Comparison of ENCODE assay signal across 8 mouse cellular contexts in genomic region chr15:89123595-89123994, GRCm38 (mm10). TPM values are rescaled to one million over a fixed set of nuclear protein-coding genes. Genes with fewer than 3 reads are reported as not detected.
DNase-seq lines count a peak whose midpoint lies in the region; ATAC-seq and TF ChIP-seq lines count a peak whose summit lies in the region.

No protein-coding gene starts in this region.

- H3K9me3 ChIP-seq in hindbrain, embryonic 11.5 days (ENCODE audit: control insufficient read depth, low read length) = no peaks in the 10 kb centered on the region
- H3K9me3 ChIP-seq in liver, embryonic 15.5 days (replicated peaks) = no peaks in the 10 kb centered on the region

- no peak for TF ChIP-seq POLR2A in heart, adult 2 months (IDR thresholded peaks at IDR 0.05; ENCODE audit: insufficient read depth, low read depth, low read length)

- no peak for TF ChIP-seq EP300 in heart, adult 2 months (IDR thresholded peaks at IDR 0.05; ENCODE audit: insufficient read depth, low read depth, low read length)

- ATAC-seq in hindbrain, embryonic 11.5 days (ENCODE audit: low FRiP score) = no peak
- ATAC-seq in liver, embryonic 15.5 days (ENCODE audit: insufficient read depth) = no peak

- peak overlapping the region; percentile 93 for H3K4me3 ChIP-seq in heart, adult 2 months
- H3K4me3 ChIP-seq in C2C12 (ENCODE audit: insufficient read depth, poor library complexity, severe bottlenecking) = peak overlapping the region; percentile 100
- H3K4me3 ChIP-seq in hindbrain, embryonic 11.5 days (ENCODE audit: low read depth, low read length) = peak overlapping the region; percentile 92
- peak overlapping the region; percentile 93 for H3K4me3 ChIP-seq in liver, embryonic 15.5 days (replicated peaks)

- no peaks in the 10 kb centered on the region for H3K36me3 ChIP-seq in heart, adult 2 months (ENCODE audit: control insufficient read depth, insufficient read depth, low read length)
- peaks cover 49% of the 10 kb centered on the region for H3K36me3 ChIP-seq in C2C12 (ENCODE audit: control insufficient read depth, insufficient read depth)
- no peaks in the 10 kb centered on the region for H3K36me3 ChIP-seq in hindbrain, embryonic 11.5 days (ENCODE audit: control insufficient read depth, insufficient read depth, low read length)
- peaks cover 23% of the 10 kb centered on the region for H3K36me3 ChIP-seq in liver, embryonic 15.5 days (replicated peaks)

- WGBS in heart, adult 2 months = 47% methylated on average over 11 of the region's 11 CpGs
- 31% methylated on average over 11 of the region's 11 CpGs for WGBS in hindbrain, embryonic 11.5 days
- WGBS in liver, embryonic 15.5 days (ENCODE audit: insufficient replicate concordance) = 40% methylated on average over 11 of the region's 11 CpGs

- H3K27me3 ChIP-seq in heart, adult 2 months (ENCODE audit: control insufficient read depth, insufficient read depth, low read length) = no peaks in the 10 kb centered on the region
- H3K27me3 ChIP-seq in C2C12 (ENCODE audit: control insufficient read depth, insufficient read depth, insufficient read length) = no peaks in the 10 kb centered on the region
- no peaks in the 10 kb centered on the region for H3K27me3 ChIP-seq in hindbrain, embryonic 11.5 days (ENCODE audit: control insufficient read depth, insufficient read depth, low read length)
- no peaks in the 10 kb centered on the region for H3K27me3 ChIP-seq in liver, embryonic 15.5 days

- DNase-seq in heart, adult 2 months = no peak
- no peak for DNase-seq in heart, postnatal 36 days
- peak; percentile 58 to 65 for DNase-seq in cerebellum, postnatal 36 days
- DNase-seq in hindbrain, embryonic 11.5 days (ENCODE audit: low spot score) = peak; percentile 62
- peak; percentile 47 to 61 for DNase-seq in right cerebral cortex, postnatal 36 days (ENCODE audit: low spot score in 2 of 2)
- no peak for DNase-seq in B cell, adult 2 months

- peaks cover 41% of the 10 kb centered on the region for H3K79me3 ChIP-seq in C2C12 (ENCODE audit: low read depth)

- peak overlapping the region; percentile 85 for H3K27ac ChIP-seq in heart, adult 2 months
- H3K27ac ChIP-seq in hindbrain, embryonic 11.5 days (ENCODE audit: low read depth, low read length) = peak overlapping the region; percentile 76
- H3K27ac ChIP-seq in liver, embryonic 15.5 days (replicated peaks) = peak overlapping the region; percentile 79

- intact Hi-C loops in heart, adult 2 months (cut with DNase I) = loop anchor here (2.0 to 5.0 kb wide), 2 partner anchors 17 to 34 kb away; partner anchors contain the start of gene Mapk12
- intact Hi-C loops in heart, postnatal 36 days (cut with DNase I) = loop anchor here (2.0 to 5.0 kb wide), 2 partner anchors 87 to 234 kb away; partner anchors contain the start of genes Lmf2, Ncaph2 and Ppp6r2

- peaks cover 4% of the 10 kb centered on the region; the same call in 1 of the 2 replicates for H3K79me2 ChIP-seq in heart, adult 2 months (replicated peaks; ENCODE audit: control insufficient read depth, insufficient read depth, low read length)
- peaks cover 60% of the 10 kb centered on the region for H3K79me2 ChIP-seq in C2C12 (ENCODE audit: control insufficient read depth, insufficient read depth)

- TF ChIP-seq CTCF in heart, adult 2 months (IDR thresholded peaks at IDR 0.05) = peak; percentile 18; the same call in 1 of the 2 replicates
- TF ChIP-seq CTCF in C2C12 (IDR thresholded peaks at IDR 0.05; ENCODE audit: control insufficient read depth, insufficient read depth, insufficient read length) = no peak

- peak overlapping the region; percentile 58 for H3K9ac ChIP-seq in heart, adult 2 months (ENCODE audit: low read depth, low read length)
- peak overlapping the region; percentile 82 for H3K9ac ChIP-seq in hindbrain, embryonic 11.5 days (ENCODE audit: low read depth, low read length)
- peak overlapping the region; percentile 86 for H3K9ac ChIP-seq in liver, embryonic 15.5 days

- no peak overlapping the region for H3ac ChIP-seq in C2C12 (ENCODE audit: control insufficient read depth, insufficient read length, low read depth)

- peak overlapping the region; percentile 80 for H3K4me2 ChIP-seq in hindbrain, embryonic 11.5 days (replicated peaks; ENCODE audit: low read depth, low read length)
- peak overlapping the region; percentile 84 for H3K4me2 ChIP-seq in liver, embryonic 15.5 days

- H3K4me1 ChIP-seq in heart, adult 2 months (ENCODE audit: control insufficient read depth, insufficient read depth, low read length) = peaks cover 13% of the 10 kb centered on the region
- H3K4me1 ChIP-seq in hindbrain, embryonic 11.5 days (replicated peaks; ENCODE audit: control insufficient read depth, insufficient read depth, low read length) = peaks cover 17% of the 10 kb centered on the region
- H3K4me1 ChIP-seq in liver, embryonic 15.5 days (replicated peaks) = peaks cover 51% of the 10 kb centered on the region

TF ChIP-seq in C2C12, 6 proteins besides CTCF, POLR2A, EP300 and RAD21:
- TF ChIP-seq MAX (IDR thresholded peaks at IDR 0.05) (no peak), MYOG (IDR thresholded peaks at IDR 0.05; ENCODE audit: control insufficient read depth, extremely low read depth, insufficient read length) (no peak), CEBPB (IDR thresholded peaks at IDR 0.05; ENCODE audit: low read depth) (no peak), USF1 (IDR thresholded peaks at IDR 0.05; ENCODE audit: low read depth) (no peak), MYOD1 (IDR thresholded peaks at IDR 0.05; ENCODE audit: control insufficient read depth, insufficient read length, low read depth) (no peak), FOSL1 (IDR thresholded peaks at IDR 0.05; ENCODE audit: insufficient read depth, low read length, poor library complexity, severe bottlenecking) (no peak)
TF ChIP-seq in C2C12: peak in this region for 0.

RNA-seq across cellular contexts. Expression of gene Tubgcp6, which starts 0.7 kb away (rescaled TPM):
- total RNA-seq in heart, adult 2 months (2021) = 1 to 10 TPM; 7.3 to 8.7 TPM
- 16.2 and 18.7 TPM in 2 replicates for polyA plus RNA-seq in heart, adult 2 months (2012; rRNA removed)
- 1 to 10 TPM; 8.6 to 8.8 TPM for total RNA-seq in heart, postnatal 36 days (2021)
- polyA plus RNA-seq in C2C12 (2012; fragmentation: generic; extraction: Trizol) = 19.0 TPM
- polyA plus RNA-seq in hindbrain, embryonic 11.5 days (2014; fragmentation: Nextera tagmentation; extraction: Ambion mirVana) = 17.5 and 17.6 TPM in 2 replicates
- 6.0 and 7.5 TPM in 2 replicates for polyA plus RNA-seq in liver, embryonic 15.5 days (2015; fragmentation: Nextera tagmentation; extraction: Ambion mirVana)

RNA-seq across cellular contexts. Expression of gene Hdac10, which starts 4.9 kb away (rescaled TPM):
- 1 to 10 TPM; 6.3 to 7.6 TPM for total RNA-seq in heart, adult 2 months (2021)
- polyA plus RNA-seq in heart, adult 2 months (2012; rRNA removed) = 19.5 and 23.1 TPM in 2 replicates
- 1 to 10 TPM; 7.1 to 7.4 TPM for total RNA-seq in heart, postnatal 36 days (2021)
- 15.0 TPM for polyA plus RNA-seq in C2C12 (2012; fragmentation: generic; extraction: Trizol)
- 9.4 and 10.7 TPM in 2 replicates for polyA plus RNA-seq in hindbrain, embryonic 11.5 days (2014; fragmentation: Nextera tagmentation; extraction: Ambion mirVana)
- 8.6 and 9.1 TPM in 2 replicates for polyA plus RNA-seq in liver, embryonic 15.5 days (2015; fragmentation: Nextera tagmentation; extraction: Ambion mirVana)

RNA-seq across cellular contexts. Expression of gene Mapk12, which starts 16.9 kb away (rescaled TPM):
- total RNA-seq in heart, adult 2 months (2021) = 10 to 100 TPM; 20.7 to 21.1 TPM
- polyA plus RNA-seq in heart, adult 2 months (2012; rRNA removed) = 30.5 and 43.2 TPM in 2 replicates
- total RNA-seq in heart, postnatal 36 days (2021) = 10 to 100 TPM; 21.5 to 23.7 TPM
- 30.5 TPM for polyA plus RNA-seq in C2C12 (2012; fragmentation: generic; extraction: Trizol)
- polyA plus RNA-seq in hindbrain, embryonic 11.5 days (2014; fragmentation: Nextera tagmentation; extraction: Ambion mirVana) = 16.5 and 17.8 TPM in 2 replicates
- 1.4 and 1.5 TPM in 2 replicates for polyA plus RNA-seq in liver, embryonic 15.5 days (2015; fragmentation: Nextera tagmentation; extraction: Ambion mirVana)

RNA-seq across cellular contexts. Expression of gene Mapk11, which starts 25.8 kb away (rescaled TPM):
- 1 to 10 TPM; 1.9 to 2.0 TPM for total RNA-seq in heart, adult 2 months (2021)
- polyA plus RNA-seq in heart, adult 2 months (2012; rRNA removed) = 4.7 and 5.2 TPM in 2 replicates
- 1 to 10 TPM; 1.7 to 2.0 TPM for total RNA-seq in heart, postnatal 36 days (2021)
- 14.9 TPM for polyA plus RNA-seq in C2C12 (2012; fragmentation: generic; extraction: Trizol)
- polyA plus RNA-seq in hindbrain, embryonic 11.5 days (2014; fragmentation: Nextera tagmentation; extraction: Ambion mirVana) = 38.5 and 40.4 TPM in 2 replicates
- polyA plus RNA-seq in liver, embryonic 15.5 days (2015; fragmentation: Nextera tagmentation; extraction: Ambion mirVana) = 0.44 and 0.68 TPM in 2 replicates

RNA-seq across cellular contexts. Expression of gene Selenoo, which starts 34.7 kb away (rescaled TPM):
- total RNA-seq in heart, adult 2 months (2021) = 10 to 100 TPM; 13.6 to 16.5 TPM
- 20.7 and 28.6 TPM in 2 replicates for polyA plus RNA-seq in heart, adult 2 months (2012; rRNA removed)
- 10 to 100 TPM; 15.4 to 17.1 TPM for total RNA-seq in heart, postnatal 36 days (2021)
- 13.7 TPM for polyA plus RNA-seq in C2C12 (2012; fragmentation: generic; extraction: Trizol)
- 17.2 and 20.4 TPM in 2 replicates for polyA plus RNA-seq in hindbrain, embryonic 11.5 days (2014; fragmentation: Nextera tagmentation; extraction: Ambion mirVana)
- polyA plus RNA-seq in liver, embryonic 15.5 days (2015; fragmentation: Nextera tagmentation; extraction: Ambion mirVana) = 9.3 and 10.7 TPM in 2 replicates

Comparison
In these comparisons a context has a peak if more than half of its experiments do, and no peak if none do; other contexts are left out.
1. DNase-seq: peak in cerebellum, postnatal 36 days (2 of 2), hindbrain, embryonic 11.5 days (single experiment) and right cerebral cortex, postnatal 36 days (2 of 2); none in heart, adult 2 months (0 of 2), heart, postnatal 36 days (0 of 2) and B cell, adult 2 months (0 of 2).
2. Peak in every context shown above with its lines, with median percentiles within 50 percentile points of each other: H3K27ac ChIP-seq, H3K4me3 ChIP-seq and H3K9ac ChIP-seq.